In the genomic region with DNA sequence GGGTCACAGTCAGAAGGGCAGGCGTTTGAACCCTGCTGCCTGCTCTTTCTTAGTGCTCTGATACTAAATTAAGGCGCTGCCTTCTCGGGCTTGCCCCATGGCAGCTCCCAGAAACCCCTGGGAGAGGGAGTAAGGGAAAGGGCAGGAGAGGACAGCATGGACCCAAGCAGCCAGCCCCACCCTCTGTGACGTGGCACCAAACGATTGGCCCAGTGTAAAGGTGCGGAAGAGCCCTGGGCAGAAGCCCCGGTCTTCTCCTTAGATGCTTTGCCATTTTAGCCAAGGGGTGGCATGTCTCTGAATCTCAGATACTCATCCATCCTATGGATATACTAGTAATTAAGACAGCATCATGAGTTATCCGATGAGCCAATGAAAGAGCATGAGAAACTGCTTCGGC, we compare ENCODE assay signal across 8 mouse cellular contexts. TPM values are rescaled to one million over a fixed set of nuclear protein-coding genes. Genes with fewer than 3 reads are reported as not detected.
A peak's percentile ranks its signal among the peaks of the same experiment; 100 is the strongest.
DNase-seq lines count a peak whose midpoint lies in the region; ATAC-seq and TF ChIP-seq lines count a peak whose summit lies in the region.

No protein-coding gene starts in this region.

- H3K4me3 ChIP-seq in forebrain, embryonic 13.5 days, result no peak overlapping the region
- no peak overlapping the region for H3K4me3 ChIP-seq in forebrain, embryonic 12.5 days (replicated peaks)
- peak overlapping the region; percentile 24 for H3K4me3 ChIP-seq in limb, embryonic 10.5 days
- no peak overlapping the region for H3K4me3 ChIP-seq in stomach, postnatal 0 days (ENCODE audit: low read depth, low read length)

- no peaks in the 10 kb centered on the region for H3K9me3 ChIP-seq in forebrain, embryonic 13.5 days (replicated peaks)
- no peaks in the 10 kb centered on the region for H3K9me3 ChIP-seq in forebrain, embryonic 12.5 days
- H3K9me3 ChIP-seq in limb, embryonic 10.5 days (replicated peaks), result no peaks in the 10 kb centered on the region
- no peaks in the 10 kb centered on the region for H3K9me3 ChIP-seq in stomach, postnatal 0 days (ENCODE audit: control insufficient read depth, low read length)

- peaks cover 40% of the 10 kb centered on the region for H3K4me1 ChIP-seq in forebrain, embryonic 13.5 days
- H3K4me1 ChIP-seq in forebrain, embryonic 12.5 days, result peaks cover 40% of the 10 kb centered on the region
- peaks cover 32% of the 10 kb centered on the region for H3K4me1 ChIP-seq in limb, embryonic 10.5 days
- peaks cover 2% of the 10 kb centered on the region; the same call in 1 of the 2 replicates for H3K4me1 ChIP-seq in stomach, postnatal 0 days (replicated peaks; ENCODE audit: control insufficient read depth, insufficient read depth)

- H3K27ac ChIP-seq in forebrain, embryonic 13.5 days, result peak overlapping the region; percentile 31; the same call in 1 of the 2 replicates
- no peak overlapping the region; the same call in 1 of the 2 replicates for H3K27ac ChIP-seq in forebrain, embryonic 12.5 days
- H3K27ac ChIP-seq in limb, embryonic 10.5 days, result peak overlapping the region; percentile 56
- H3K27ac ChIP-seq in stomach, postnatal 0 days (replicated peaks), result no peak overlapping the region

- TF ChIP-seq EP300 in stomach, postnatal 0 days (optimal IDR thresholded peaks at IDR 0.05), result no peak

- no peak overlapping the region for H3K4me2 ChIP-seq in forebrain, embryonic 13.5 days
- no peak overlapping the region for H3K4me2 ChIP-seq in forebrain, embryonic 12.5 days
- H3K4me2 ChIP-seq in stomach, postnatal 0 days (replicated peaks; ENCODE audit: low read depth), result no peak overlapping the region

- H3K27me3 ChIP-seq in forebrain, embryonic 13.5 days, result no peaks in the 10 kb centered on the region
- H3K27me3 ChIP-seq in forebrain, embryonic 12.5 days, result no peaks in the 10 kb centered on the region
- peaks cover 7% of the 10 kb centered on the region; the same call in 1 of the 2 replicates for H3K27me3 ChIP-seq in limb, embryonic 10.5 days (ENCODE audit: low read depth, poor library complexity, severe bottlenecking)
- no peaks in the 10 kb centered on the region for H3K27me3 ChIP-seq in stomach, postnatal 0 days (ENCODE audit: control insufficient read depth, insufficient read depth, low read length)

- DNase-seq in ovary, postnatal 36 days (ENCODE audit: low spot score), result peak; percentile 37
- DNase-seq in ovary, adult 18-20 months (ENCODE audit: low spot score), result no peak
- DNase-seq in limb, embryonic 10.5 days (ENCODE audit: low spot score), result peak; percentile 67
- peak; percentile 62 for DNase-seq in stomach, postnatal 0 days (ENCODE audit: low spot score)
- DNase-seq in B cell, adult 2 months, result no peak
- DNase-seq in right cerebral cortex, postnatal 4 days, result no peak

- no peak for TF ChIP-seq CTCF in stomach, postnatal 0 days (IDR thresholded peaks at IDR 0.05; ENCODE audit: low read depth)

- ATAC-seq in forebrain, embryonic 13.5 days, result no peak
- ATAC-seq in forebrain, embryonic 12.5 days (ENCODE audit: low FRiP score), result no peak
- ATAC-seq in stomach, postnatal 0 days (ENCODE audit: low FRiP score, low TSS enrichment), result peak; percentile 59

- H3K36me3 ChIP-seq in forebrain, embryonic 13.5 days (ENCODE audit: poor library complexity, severe bottlenecking), result no peaks in the 10 kb centered on the region
- no peaks in the 10 kb centered on the region for H3K36me3 ChIP-seq in forebrain, embryonic 12.5 days (replicated peaks)
- H3K36me3 ChIP-seq in limb, embryonic 10.5 days, result no peaks in the 10 kb centered on the region
- no peaks in the 10 kb centered on the region for H3K36me3 ChIP-seq in stomach, postnatal 0 days (ENCODE audit: control insufficient read depth, insufficient read depth, low read length)

- no peak overlapping the region for H3K9ac ChIP-seq in forebrain, embryonic 13.5 days
- H3K9ac ChIP-seq in forebrain, embryonic 12.5 days, result no peak overlapping the region
- no peak overlapping the region for H3K9ac ChIP-seq in stomach, postnatal 0 days (ENCODE audit: low read length)

- 40% methylated on average over 9 of the region's 9 CpGs for WGBS in forebrain, embryonic 13.5 days
- WGBS in forebrain, embryonic 12.5 days, result 48% methylated on average over 9 of the region's 9 CpGs
- 32% methylated on average over 9 of the region's 9 CpGs for WGBS in limb, embryonic 10.5 days
- 26% methylated on average over 9 of the region's 9 CpGs for WGBS in stomach, postnatal 0 days

RNA-seq across cellular contexts. Expression of a gene that starts 21.3 kb away (rescaled TPM):
- 99.0 and 107 TPM in 2 replicates for polyA plus RNA-seq in forebrain, embryonic 13.5 days (2015; fragmentation: Nextera tagmentation; extraction: Ambion mirVana)
- polyA plus RNA-seq in forebrain, embryonic 12.5 days (2016; fragmentation: Nextera tagmentation; extraction: Ambion mirVana), result 161 and 182 TPM in 2 replicates
- 54.0 and 60.6 TPM in 2 replicates for polyA plus RNA-seq in limb, embryonic 10.5 days (2016; fragmentation: Nextera tagmentation; extraction: Ambion mirVana)
- 3.2 and 3.6 TPM in 2 replicates for polyA plus RNA-seq in stomach, postnatal 0 days (2015; fragmentation: Nextera tagmentation; extraction: Ambion mirVana)

RNA-seq across cellular contexts. Expression of a gene that starts 58.0 kb away (rescaled TPM):
- not detected in 2 replicates for polyA plus RNA-seq in forebrain, embryonic 13.5 days (2015; fragmentation: Nextera tagmentation; extraction: Ambion mirVana)
- polyA plus RNA-seq in forebrain, embryonic 12.5 days (2016; fragmentation: Nextera tagmentation; extraction: Ambion mirVana), result not detected in 2 replicates
- polyA plus RNA-seq in limb, embryonic 10.5 days (2016; fragmentation: Nextera tagmentation; extraction: Ambion mirVana), result not detected in 2 replicates
- polyA plus RNA-seq in stomach, postnatal 0 days (2015; fragmentation: Nextera tagmentation; extraction: Ambion mirVana), result 464 and 489 TPM in 2 replicates

RNA-seq across cellular contexts. Expression of a gene that starts 59.3 kb away (rescaled TPM):
- polyA plus RNA-seq in forebrain, embryonic 13.5 days (2015; fragmentation: Nextera tagmentation; extraction: Ambion mirVana), result 965 and 999 TPM in 2 replicates
- 728 and 759 TPM in 2 replicates for polyA plus RNA-seq in forebrain, embryonic 12.5 days (2016; fragmentation: Nextera tagmentation; extraction: Ambion mirVana)
- polyA plus RNA-seq in limb, embryonic 10.5 days (2016; fragmentation: Nextera tagmentation; extraction: Ambion mirVana), result 718 and 743 TPM in 2 replicates
- polyA plus RNA-seq in stomach, postnatal 0 days (2015; fragmentation: Nextera tagmentation; extraction: Ambion mirVana), result 1,431 and 1,574 TPM in 2 replicates

Comparison
In these comparisons a context has a peak if more than half of its experiments do, and no peak if none do; other contexts are left out.
1. H3K27ac ChIP-seq: peak in forebrain, embryonic 13.5 days (single experiment) and limb, embryonic 10.5 days (single experiment); none in forebrain, embryonic 12.5 days (single experiment) and stomach, postnatal 0 days (single experiment).
2. DNase-seq: peak in ovary, postnatal 36 days (single experiment), limb, embryonic 10.5 days (single experiment) and stomach, postnatal 0 days (single experiment); none in ovary, adult 18-20 months (single experiment), B cell, adult 2 months (0 of 2) and right cerebral cortex, postnatal 4 days (single experiment).
3. RNA of a gene that starts 21.3 kb away (polyA plus RNA-seq): 161 to 182 TPM in forebrain, embryonic 12.5 days, 99.0 to 107 TPM in forebrain, embryonic 13.5 days and 54.0 to 60.6 TPM in limb, embryonic 10.5 days; 3.2 to 3.6 TPM in stomach, postnatal 0 days; every median in the first group is over 10 times any median in the second.
4. RNA of a gene that starts 58.0 kb away (polyA plus RNA-seq): 464 to 489 TPM in stomach, postnatal 0 days; not detected in forebrain, embryonic 12.5 days, not detected in forebrain, embryonic 13.5 days and not detected in limb, embryonic 10.5 days; every median in the first group is over 100 times any median in the second.